Mouse (Mus musculus): Measurements from ENCODE around the gene Utp14b. TPM values are rescaled to one million over a fixed set of nuclear protein-coding genes. Genes with fewer than 3 reads are reported as not detected.

Gene Utp14b
- polyA plus RNA-seq, 1 experiment from 2014 or later: 1.8 TPM

- Histone ChIP-seq H3K9ac (replicated peaks) (no peak overlapping the region), H3K27me3 (no peaks in the 10 kb centered on the region), H3K9me3 (no peaks in the 10 kb centered on the region), H3K36me3 (peaks cover 64% of the 10 kb centered on the region), H3K4me2 (replicated peaks) (no peak overlapping the region), H3K4me3 (no peak overlapping the region), H3K27ac (replicated peaks) (no peak overlapping the region), H3K4me1 (no peaks in the 10 kb centered on the region)
- 95% methylated on average over 5 of the region's 5 CpGs for WGBS
- ATAC-seq (replicated peaks): no peak
Measured at GRCm38 (mm10) chr1:78696903-78697302, 39.1 kb downstream of the Utp14b start.

- Histone ChIP-seq H3K9me3 (no peaks in the 10 kb centered on the region), H3K27ac (replicated peaks) (no peak overlapping the region), H3K36me3 (peaks cover 65% of the 10 kb centered on the region), H3K4me2 (replicated peaks) (no peak overlapping the region), H3K4me3 (no peak overlapping the region), H3K27me3 (no peaks in the 10 kb centered on the region), H3K4me1 (no peaks in the 10 kb centered on the region), H3K9ac (replicated peaks) (no peak overlapping the region)
- WGBS: 84% methylated on average over 6 of the region's 6 CpGs
- ATAC-seq (replicated peaks): no peak
Measured at GRCm38 (mm10) chr1:78698138-78698537, 40.3 kb downstream of the Utp14b start.

DNA sequence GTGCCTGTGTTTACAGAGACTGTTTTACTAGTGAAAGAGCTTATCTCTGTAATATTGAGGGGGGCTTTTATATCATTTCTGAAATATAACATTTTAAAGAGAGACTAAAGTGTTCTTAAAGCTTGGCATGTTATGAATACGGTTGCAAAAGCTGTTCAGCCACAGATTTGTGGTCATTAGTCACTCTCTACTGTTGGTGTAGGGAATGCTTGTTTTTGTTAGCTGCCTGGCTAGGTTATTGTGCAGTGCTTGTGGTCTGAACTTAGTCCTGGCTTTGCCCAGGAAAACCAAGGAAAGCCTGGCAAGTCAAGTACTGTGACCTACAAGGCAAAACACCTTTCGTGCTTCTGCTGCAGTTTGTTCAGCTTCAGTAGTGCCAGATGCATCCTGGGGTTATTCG is 43.9 kb downstream of the Utp14b start:
- Histone ChIP-seq H3K4me3 (no peak overlapping the region), H3K4me1 (no peaks in the 10 kb centered on the region), H3K36me3 (peaks cover 66% of the 10 kb centered on the region), H3K9me3 (no peaks in the 10 kb centered on the region), H3K27ac (replicated peaks) (no peak overlapping the region), H3K9ac (replicated peaks) (no peak overlapping the region), H3K4me2 (replicated peaks) (no peak overlapping the region), H3K27me3 (no peaks in the 10 kb centered on the region)
- no peak for ATAC-seq (replicated peaks)
- 98% methylated on average over 3 of the region's 3 CpGs for WGBS

GRCm38 (mm10) chr1:78702282-78702963 is 44.6 kb downstream of the Utp14b start:
- Histone ChIP-seq H3K27ac (replicated peaks) (no peak overlapping the region), H3K4me3 (no peak overlapping the region), H3K27me3 (no peaks in the 10 kb centered on the region), H3K9ac (replicated peaks) (no peak overlapping the region), H3K4me2 (replicated peaks) (no peak overlapping the region), H3K9me3 (no peaks in the 10 kb centered on the region), H3K4me1 (no peaks in the 10 kb centered on the region), H3K36me3 (peaks cover 59% of the 10 kb centered on the region)
- WGBS: 92% methylated on average over 14 of the region's 14 CpGs
- no peak for ATAC-seq (replicated peaks)

DNA sequence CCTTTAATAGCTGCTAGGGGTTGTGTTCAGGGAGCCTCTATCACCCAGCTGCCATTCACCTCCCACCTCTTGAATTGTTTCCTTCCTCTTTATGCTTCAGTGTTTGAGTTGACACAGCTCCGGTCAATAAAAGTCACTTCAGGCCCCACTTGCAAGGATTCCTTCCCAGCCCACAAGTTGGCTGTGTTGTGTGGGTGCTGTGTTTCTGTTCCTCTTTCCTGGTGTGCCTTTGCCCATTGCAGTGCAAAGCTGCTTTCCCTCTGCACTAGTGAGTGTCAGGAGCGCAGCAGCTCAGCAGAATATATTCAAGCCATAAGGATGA is 45.1 kb downstream of the Utp14b start:
- Histone ChIP-seq H3K4me1 (no peaks in the 10 kb centered on the region), H3K4me2 (replicated peaks) (no peak overlapping the region), H3K4me3 (no peak overlapping the region), H3K9ac (replicated peaks) (no peak overlapping the region), H3K36me3 (peaks cover 59% of the 10 kb centered on the region), H3K9me3 (no peaks in the 10 kb centered on the region), H3K27me3 (no peaks in the 10 kb centered on the region), H3K27ac (replicated peaks) (no peak overlapping the region)
- ATAC-seq (replicated peaks): no peak
- WGBS: 95% methylated on average over 2 of the region's 2 CpGs

GRCm38 (mm10) chr1:78706338-78706737 is 48.5 kb downstream of the Utp14b start:
- Histone ChIP-seq H3K36me3 (peaks cover 39% of the 10 kb centered on the region), H3K27me3 (no peaks in the 10 kb centered on the region), H3K4me1 (no peaks in the 10 kb centered on the region)

GRCm38 (mm10) chr1:78707280-78707679 is 49.4 kb downstream of the Utp14b start:
- WGBS: 48% methylated on average over 4 of the region's 4 CpGs
- no peak overlapping the region for H3K9ac ChIP-seq (replicated peaks)
- H3K4me2 ChIP-seq (replicated peaks): no peak overlapping the region
- H3K9me3 ChIP-seq: no peaks in the 10 kb centered on the region
- H3K27me3 ChIP-seq: no peaks in the 10 kb centered on the region
- H3K36me3 ChIP-seq: peaks cover 30% of the 10 kb centered on the region
- H3K27ac ChIP-seq (replicated peaks): no peak overlapping the region
- ATAC-seq (replicated peaks): no peak
- no peak overlapping the region for H3K4me3 ChIP-seq
- H3K4me1 ChIP-seq: no peaks in the 10 kb centered on the region

More at GRCm38 (mm10) chr1:78706338-78706737, 48.5 kb downstream of the Utp14b start:
- Histone ChIP-seq H3K4me3 (no peak overlapping the region), H3K9me3 (no peaks in the 10 kb centered on the region), H3K4me2 (replicated peaks) (no peak overlapping the region), H3K27ac (replicated peaks) (no peak overlapping the region), H3K9ac (replicated peaks) (no peak overlapping the region)
- no peak for ATAC-seq (replicated peaks)
- 86% methylated on average over 10 of the region's 10 CpGs for WGBS

GRCm38 (mm10) chr1:78710026-78710425 is 52.2 kb downstream of the Utp14b start:
- no peak overlapping the region for H3K4me3 ChIP-seq
- no peak overlapping the region for H3K27ac ChIP-seq (replicated peaks)
- H3K36me3 ChIP-seq: peaks cover 6% of the 10 kb centered on the region; the same call in 1 of the 2 replicates
- H3K9ac ChIP-seq (replicated peaks): no peak overlapping the region
- no peaks in the 10 kb centered on the region for H3K27me3 ChIP-seq
- ATAC-seq (replicated peaks): no peak
- H3K9me3 ChIP-seq: no peaks in the 10 kb centered on the region
- no peak overlapping the region for H3K4me2 ChIP-seq (replicated peaks)
- no peaks in the 10 kb centered on the region for H3K4me1 ChIP-seq

- H3K9me3 ChIP-seq: no peaks in the 10 kb centered on the region
- H3K27me3 ChIP-seq: no peaks in the 10 kb centered on the region
- 93% methylated on average over 5 of the region's 5 CpGs for WGBS
- no peak overlapping the region for H3K27ac ChIP-seq (replicated peaks)
- no peaks in the 10 kb centered on the region for H3K4me1 ChIP-seq
- H3K36me3 ChIP-seq: peaks cover 6% of the 10 kb centered on the region; the same call in 1 of the 2 replicates
- no peak for ATAC-seq (replicated peaks)
- no peak overlapping the region for H3K9ac ChIP-seq (replicated peaks)
- H3K4me3 ChIP-seq: no peak overlapping the region
- H3K4me2 ChIP-seq (replicated peaks): no peak overlapping the region
Measured at GRCm38 (mm10) chr1:78710613-78711329, 52.9 kb downstream of the Utp14b start.

Other genes with a start within 250 kb of the Utp14b start
- gene Farsb, start 169.1 kb upstream of the Utp14b start, polyA plus RNA-seq (2015; fragmentation: Nextera tagmentation; extraction: Ambion mirVana): 154 and 159 TPM in 2 replicates
- gene Mogat1, start 147.0 kb upstream of the Utp14b start, polyA plus RNA-seq (2015; fragmentation: Nextera tagmentation; extraction: Ambion mirVana): not detected in 2 replicates
- 0.27 and 0.29 TPM in 2 replicates for gene BC035947, start 145.9 kb upstream of the Utp14b start, polyA plus RNA-seq (2015; fragmentation: Nextera tagmentation; extraction: Ambion mirVana)
- 74.3 and 77.0 TPM in 2 replicates for gene Acsl3, start 213 bp upstream of the Utp14b start, polyA plus RNA-seq (2015; fragmentation: Nextera tagmentation; extraction: Ambion mirVana)
- 1.3 and 1.4 TPM in 2 replicates for gene Kcne4, start 158.7 kb downstream of the Utp14b start, polyA plus RNA-seq (2015; fragmentation: Nextera tagmentation; extraction: Ambion mirVana)